Mouse (Mus musculus) urinary bladder, postnatal 10 days (tissue): ENCODE measurements around the gene Zmym6.

Experiments used
- DNase-seq: peaks from one replicate; pipeline ENCODE4 v3.0.0; 2022; ENCODE audit warnings: low spot score

Gene Zmym6

GRCm38 (mm10) chr4:127124331-127124730, 47.1 kb downstream of the Zmym6 start:
- DNase-seq = no peak

- peak; percentile 65 for DNase-seq
Observed at GRCm38 (mm10) chr4:127125834-127126463, 48.8 kb downstream of the Zmym6 start.

DNA sequence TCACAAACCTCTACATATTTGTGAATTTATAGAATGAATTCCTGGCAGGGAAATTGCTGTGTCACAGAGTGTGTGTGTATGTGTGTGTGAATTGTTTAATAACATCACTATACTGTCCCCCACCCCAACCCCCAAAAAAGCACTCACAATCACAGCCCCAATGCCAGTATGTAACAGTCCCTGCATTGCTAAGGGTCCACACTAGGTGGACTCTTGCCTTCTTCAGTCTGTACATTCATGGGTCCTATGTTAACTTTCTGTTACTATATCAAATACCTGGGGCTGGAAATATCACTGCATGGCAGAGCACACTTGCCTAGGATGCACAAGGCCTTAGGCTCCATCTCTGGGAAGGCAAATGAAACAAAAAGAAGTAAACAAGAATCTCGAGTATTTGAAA, 57.5 kb downstream of the Zmym6 start:
- no peak for DNase-seq

- DNase-seq = no peak
Observed at GRCm38 (mm10) chr4:127137591-127137990, 60.4 kb downstream of the Zmym6 start.

DNA sequence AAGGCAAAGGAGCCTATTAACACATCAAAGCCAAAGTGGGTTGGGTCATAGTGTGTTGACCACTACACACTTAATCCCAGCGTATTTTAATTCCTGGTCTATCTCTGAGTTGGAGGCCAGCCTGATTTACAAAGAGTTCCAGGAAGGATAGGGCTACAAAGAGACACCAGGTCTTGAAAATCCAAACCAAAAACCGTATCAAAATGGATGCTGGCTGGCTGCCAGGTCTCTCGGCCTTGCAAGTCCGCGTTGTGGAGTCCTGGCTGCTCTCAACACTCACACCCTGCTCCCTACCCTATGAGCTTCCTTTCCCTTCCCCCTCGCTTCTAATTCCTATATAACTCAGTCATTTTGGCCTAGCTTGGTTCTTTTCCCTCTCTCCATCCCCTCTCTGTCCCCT, 61.3 kb downstream of the Zmym6 start:
- DNase-seq = no peak

GRCm38 (mm10) chr4:127150031-127150430, 72.8 kb downstream of the Zmym6 start:
- no peak for DNase-seq

DNA sequence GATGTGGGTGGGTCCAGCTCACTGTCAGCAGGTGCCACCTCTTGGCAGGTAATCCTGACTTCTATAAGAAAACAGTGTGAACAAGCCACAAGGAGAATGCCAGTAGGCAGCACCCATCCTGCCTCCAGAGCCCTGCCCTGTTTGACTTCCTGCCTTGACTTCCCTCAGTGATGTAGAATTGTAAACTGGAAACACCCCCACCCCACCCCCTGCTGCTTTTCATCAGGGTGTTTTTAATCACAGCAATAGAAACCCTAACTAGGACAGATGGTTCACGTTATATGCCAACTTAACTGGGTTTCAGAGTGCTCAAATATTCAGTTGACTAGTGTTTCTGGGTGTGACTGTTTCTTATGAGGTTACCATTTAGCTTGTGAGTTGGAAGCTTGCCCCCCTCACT, 76.2 kb downstream of the Zmym6 start:
- no peak for DNase-seq

GRCm38 (mm10) chr4:127155757-127156156, 78.6 kb downstream of the Zmym6 start:
- no peak for DNase-seq

- no peak for DNase-seq
Observed at GRCm38 (mm10) chr4:127157746-127158145, 80.6 kb downstream of the Zmym6 start.

GRCm38 (mm10) chr4:127163926-127164325, 86.7 kb downstream of the Zmym6 start:
- DNase-seq = no peak

DNA sequence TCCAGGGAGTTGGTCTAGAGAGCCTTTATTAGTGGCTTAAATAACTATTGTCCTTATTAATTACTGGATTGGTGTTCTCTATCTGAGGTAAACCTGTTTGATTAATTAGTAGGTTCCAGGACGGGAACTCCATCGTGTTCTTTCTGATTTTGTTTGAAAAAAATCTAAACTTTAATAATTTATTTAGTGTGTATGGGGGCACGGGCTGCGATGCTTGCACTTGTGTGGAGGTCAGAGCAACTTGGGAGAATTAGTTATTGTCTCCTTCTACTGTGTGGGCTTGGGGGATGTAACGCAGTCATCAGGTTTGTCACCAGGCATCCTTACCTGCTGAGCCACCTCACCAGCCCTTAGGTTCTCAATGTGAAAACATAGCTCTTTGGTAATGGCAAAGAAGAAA, 89.9 kb downstream of the Zmym6 start:
- DNase-seq = no peak

GRCm38 (mm10) chr4:127167731-127168130, 90.5 kb downstream of the Zmym6 start:
- DNase-seq = no peak

GRCm38 (mm10) chr4:127168211-127168913, 91.2 kb downstream of the Zmym6 start:
- no peak for DNase-seq

DNA sequence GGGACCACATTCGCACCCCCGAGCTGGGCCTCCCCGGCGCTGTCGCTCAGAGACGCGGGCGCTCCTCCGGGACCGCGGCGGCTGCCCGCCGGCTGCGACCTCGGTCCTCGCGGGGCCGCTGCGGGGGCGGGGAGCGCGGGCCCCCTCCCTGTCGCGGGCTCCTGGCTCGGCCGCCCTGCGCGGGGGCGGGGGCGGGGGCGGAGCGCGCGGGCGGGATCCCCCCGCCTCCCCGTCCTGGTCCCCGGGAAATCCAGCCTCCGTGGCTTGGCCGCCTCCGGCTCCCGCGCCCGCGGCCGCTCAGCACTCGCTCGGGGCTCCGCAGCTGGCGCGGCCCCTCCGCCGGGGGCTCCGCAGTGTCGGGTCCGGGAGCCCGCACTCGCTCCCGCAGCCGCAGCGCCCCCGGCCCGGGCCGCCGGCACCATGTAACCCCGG, 91.7 kb downstream of the Zmym6 start, which contains the start of gene Dlgap3:
TSS of gene Dlgap3 (plus strand) at position 291 of the 432 bp plus-strand sequence.
- no peak for DNase-seq

DNA sequence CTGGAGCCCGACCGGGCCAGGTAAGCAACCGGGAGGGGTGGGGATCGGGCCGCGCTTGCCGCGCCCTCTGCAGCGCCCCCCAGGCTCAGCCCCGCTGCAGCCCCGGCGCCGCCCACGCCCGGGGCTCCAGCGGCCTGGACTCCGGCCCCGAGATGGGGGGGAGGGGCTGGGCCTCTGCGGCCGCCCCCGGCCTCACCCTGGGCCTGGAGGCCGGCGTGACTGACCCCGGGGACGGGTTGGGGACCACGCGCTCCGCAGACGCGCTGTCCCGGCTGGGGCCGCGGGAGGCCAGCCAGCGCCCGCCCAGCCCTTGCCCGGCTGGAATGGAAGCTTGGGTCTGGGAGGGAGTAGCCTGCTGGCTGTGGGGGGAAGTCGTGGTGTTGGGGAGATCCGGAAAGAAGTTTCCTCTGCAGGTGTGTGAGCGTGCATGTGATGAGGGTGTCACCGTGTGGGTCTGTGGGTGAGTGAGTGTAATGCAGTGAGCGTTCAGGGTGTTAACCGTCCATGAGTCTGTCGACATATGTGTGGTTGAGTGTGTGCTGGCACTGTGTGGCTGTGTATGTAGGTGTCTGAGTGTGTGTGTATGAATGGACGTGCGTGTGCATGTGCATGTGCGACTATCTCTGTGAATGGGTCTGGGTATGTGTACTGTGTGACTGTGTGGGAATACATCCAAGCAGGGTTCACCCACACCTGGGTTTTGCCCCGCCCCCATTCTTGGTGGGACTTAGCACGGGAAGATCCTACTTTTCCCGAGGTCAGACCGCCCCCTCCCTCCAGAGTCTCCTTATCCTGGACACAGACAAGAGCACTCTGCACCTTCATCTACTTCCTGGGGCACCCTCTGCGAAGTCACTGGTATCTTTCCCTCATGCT, 92.4 kb downstream of the Zmym6 start:
- DNase-seq = peak; percentile 4

DNA sequence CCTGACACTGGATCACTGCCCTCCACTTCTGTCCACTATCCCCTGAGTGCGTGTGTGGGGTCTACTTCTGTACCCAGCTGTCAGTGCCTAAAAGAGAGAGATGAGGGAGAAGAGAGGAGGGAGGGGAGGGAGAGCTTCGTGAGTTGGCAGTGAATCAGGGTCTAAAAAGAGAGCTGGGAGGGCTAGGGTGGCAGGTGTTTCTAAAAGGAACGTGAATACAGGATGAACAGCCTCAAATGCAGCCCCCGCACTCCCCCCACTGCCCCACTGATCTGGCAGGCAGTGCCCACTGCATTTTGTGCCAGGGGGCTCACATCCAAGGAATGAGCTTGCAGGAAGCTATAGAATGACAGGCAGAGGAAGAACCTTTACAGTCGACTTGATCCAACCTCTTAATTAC, 93.7 kb downstream of the Zmym6 start:
- DNase-seq = no peak

DNA sequence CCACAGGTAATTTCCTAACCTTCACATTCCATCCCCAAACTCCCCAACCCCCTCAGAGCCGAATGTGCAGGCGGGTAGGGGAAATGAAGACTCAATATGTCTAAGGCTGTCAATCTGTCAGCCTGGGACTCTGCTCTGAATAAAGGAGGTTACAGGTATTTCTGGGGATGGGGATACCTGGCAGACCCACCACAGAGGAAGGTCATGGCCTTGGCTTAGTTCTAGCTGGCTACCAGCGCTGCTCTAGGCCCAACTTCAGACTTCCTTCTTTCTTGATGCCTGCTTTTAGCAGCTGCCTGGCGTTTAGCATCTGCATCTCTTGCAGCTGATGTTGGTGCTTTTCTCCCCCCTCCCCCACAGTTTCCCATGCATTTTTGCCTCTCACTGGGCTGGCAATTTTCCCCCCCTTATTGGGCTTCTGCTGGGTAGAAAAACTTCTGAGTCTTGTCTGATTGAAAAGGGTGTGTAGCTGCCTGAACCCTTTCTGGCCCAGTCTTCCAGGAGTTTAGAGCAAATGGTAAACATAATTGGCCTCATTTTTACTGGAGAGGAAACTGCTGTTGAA, 94.2 kb downstream of the Zmym6 start:
- no peak for DNase-seq

DNA sequence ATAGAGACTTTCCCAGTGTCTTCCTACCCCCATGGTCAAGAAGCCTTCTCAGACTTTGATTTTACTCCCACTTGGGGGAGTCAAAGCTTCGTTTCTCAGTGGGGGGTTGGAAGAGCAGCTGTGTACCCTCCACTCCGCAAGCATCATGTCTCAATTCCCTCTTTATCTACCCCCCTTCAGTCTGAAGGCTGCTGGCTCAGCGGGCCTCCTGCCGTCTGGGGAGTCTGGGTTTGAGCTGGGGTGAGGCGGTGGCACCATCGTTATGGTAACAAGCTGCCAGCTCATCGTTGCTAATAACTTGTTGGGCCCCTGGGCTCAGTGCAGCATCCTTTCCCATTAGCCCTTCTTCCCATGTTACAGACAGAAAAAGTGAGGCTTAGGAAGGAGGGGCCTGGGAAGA, 94.9 kb downstream of the Zmym6 start:
- no peak for DNase-seq

GRCm38 (mm10) chr4:127172614-127173013, 95.4 kb downstream of the Zmym6 start:
- DNase-seq = no peak

GRCm38 (mm10) chr4:127173461-127173860, 96.3 kb downstream of the Zmym6 start:
- DNase-seq = no peak
